Mouse (Mus musculus) c-Kit-positive CD71-positive TER-119-negative erythroid progenitor cells, embryonic 14.5 days (primary cell): ENCODE results near the gene Cd9.

Experiments
- DNase-seq: peaks from one replicate; pipeline ENCODE4 v3.0.0-alpha.2; 2013; ENCODE audit warnings: low read depth

The Cd9 gene

DNA sequence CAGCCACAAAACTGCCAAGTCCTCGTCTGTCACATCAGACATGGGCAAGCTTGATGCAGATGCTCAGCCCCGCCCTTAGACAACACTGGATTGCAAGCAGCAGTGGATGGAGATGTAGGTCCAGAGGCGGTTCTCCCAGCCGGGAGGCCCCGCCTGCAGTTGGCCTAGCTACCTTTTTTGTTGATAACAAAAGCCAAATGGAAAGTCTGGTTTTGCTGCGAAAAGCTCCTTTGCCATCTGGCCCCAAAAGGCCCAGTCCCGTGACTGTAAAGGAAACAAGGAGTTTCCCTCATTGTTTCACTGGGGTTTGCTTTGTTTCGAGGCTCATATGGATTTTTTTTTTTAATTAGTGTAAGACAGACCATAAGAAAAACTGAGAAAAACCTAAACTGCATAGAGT is 18.5 kb downstream of the Cd9 start:
- DNase-seq = no peak

DNA sequence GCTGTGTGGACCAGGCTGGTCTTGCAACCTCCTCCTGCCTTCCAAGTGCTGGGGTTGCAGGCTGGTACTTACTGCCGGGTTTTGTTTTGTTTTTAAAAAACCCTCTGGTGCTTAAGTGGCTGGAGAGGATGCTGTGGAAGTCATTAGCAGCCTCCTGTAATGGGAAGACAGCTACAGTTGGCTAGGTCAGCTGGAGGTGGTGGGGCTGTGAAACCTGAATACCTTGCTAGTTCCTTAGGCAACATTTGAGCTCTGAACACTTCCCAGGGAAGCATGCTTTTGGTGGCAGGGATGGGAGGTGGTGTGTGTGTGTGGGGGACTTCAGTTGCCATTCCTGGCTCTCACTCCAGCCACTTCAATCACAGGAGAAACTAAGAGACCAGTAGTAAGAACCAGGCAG is 19.4 kb downstream of the Cd9 start:
- DNase-seq = no peak

DNA sequence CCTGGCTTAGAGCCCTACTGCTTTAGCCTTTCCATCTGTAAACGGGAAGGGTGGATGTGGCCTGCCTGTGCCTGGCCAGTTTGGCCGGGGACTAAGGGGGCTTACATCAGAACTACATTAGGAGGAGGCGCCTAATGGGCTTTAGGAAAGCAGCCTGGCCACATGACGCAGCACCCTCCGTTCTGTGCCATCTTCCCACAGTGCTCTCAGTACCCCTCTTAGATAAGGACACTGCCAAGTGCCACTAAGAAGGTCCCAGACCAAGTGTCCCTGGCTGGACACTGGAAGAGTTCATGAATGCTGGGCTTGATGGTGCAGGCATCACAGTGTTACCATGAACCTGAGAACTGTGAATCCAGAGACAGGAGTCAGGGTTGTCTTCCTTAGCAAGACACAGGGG is 20.7 kb downstream of the Cd9 start:
- no peak for DNase-seq

DNA sequence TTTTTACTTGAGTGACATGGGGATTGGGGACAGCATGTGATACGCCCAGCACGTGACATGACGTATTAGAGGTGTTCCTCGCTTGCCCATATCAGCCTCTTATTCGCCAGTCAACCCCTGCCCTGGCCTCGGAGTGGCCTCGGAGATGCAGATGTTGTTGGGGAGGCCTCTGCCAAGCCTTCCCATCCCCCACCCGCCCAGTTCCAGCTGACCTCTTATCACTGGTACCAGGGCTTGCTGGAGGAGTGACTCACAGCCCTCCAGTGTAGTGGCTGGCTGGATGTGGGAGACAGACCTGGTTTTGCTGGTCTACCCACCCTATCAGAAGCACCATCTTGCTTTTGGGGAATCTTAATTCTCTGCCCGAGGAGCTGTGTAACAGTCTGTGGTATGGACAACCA is 21.3 kb downstream of the Cd9 start:
- peak; percentile 65 for DNase-seq

DNA sequence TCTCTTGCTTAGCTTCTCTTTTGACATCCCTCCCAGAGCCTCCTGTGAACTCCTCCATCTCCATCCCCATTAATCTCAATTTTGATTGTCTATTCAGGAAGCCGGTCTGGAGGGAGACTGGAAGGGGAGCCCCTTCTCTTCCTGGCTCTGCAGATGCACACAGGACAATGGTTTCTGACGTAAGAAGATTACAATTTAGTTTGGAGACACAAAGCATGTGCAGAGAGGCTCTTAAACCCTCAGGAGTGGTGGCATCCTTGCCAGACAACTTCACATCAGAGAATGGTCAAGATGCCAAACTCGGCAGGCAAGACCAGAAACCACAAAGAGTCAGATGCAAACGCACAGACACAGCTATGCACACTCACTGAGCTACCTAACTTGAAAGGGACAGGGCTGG is 22.7 kb downstream of the Cd9 start:
- DNase-seq = no peak

DNA sequence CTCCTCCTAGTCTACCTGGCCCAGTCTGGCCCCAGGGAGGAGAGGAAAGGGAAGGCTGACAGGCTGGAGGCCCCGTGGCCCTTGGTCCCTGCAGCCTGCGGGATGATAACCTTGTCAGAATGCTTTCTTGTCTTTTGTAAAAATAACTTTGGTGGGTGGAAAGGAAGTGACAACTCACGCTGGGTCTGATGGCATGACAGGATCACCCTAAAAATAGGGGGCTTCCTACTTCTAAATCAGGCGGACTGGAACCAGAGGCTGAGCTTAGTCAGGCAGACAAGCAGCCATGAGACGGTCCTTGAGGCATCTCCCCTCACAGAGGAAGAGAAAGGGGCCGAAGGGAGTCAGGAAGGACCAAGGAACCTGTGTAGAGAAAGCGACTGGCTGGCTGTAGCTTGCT is 23.3 kb downstream of the Cd9 start:
- DNase-seq = no peak

DNA sequence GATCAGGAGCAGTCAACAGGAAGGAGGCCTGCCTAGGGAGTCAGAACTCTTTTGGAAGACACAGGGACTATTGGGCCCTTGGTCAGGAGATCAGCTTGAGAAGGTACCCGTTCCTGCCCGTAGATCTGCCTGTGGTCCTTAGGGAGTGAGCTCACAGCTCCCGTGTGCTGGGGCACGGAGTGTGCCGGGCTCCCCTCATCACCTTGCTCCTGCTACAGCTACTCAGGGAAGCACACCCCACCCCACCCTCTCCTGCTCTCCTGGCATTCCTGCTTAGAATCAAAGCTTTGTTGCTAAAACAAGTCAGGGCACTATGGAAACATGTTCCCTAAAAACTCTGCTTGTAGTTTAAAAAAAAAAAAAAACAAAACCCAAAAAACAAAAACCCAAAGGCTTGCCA is 24.0 kb downstream of the Cd9 start:
- DNase-seq = no peak

DNA sequence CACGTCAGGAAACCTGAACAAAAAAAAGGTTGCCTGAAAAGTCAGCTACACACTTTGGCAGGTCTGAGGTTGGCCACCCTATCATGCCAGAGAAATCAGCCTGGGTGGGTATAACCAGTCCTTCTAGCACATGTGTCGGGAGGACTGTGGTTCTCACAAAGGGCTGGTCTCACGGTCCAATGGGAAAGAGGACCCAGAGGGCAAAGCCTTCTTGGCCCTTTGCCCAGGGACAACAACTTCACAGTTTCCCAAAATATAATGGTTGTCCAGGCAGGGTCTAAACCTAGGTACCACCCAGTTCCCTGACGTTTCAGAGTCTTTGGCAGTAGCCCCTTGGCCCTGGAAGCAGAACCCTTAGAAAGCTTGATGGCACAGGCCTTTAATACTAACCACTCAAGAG is 25.4 kb downstream of the Cd9 start:
- no peak for DNase-seq

DNA sequence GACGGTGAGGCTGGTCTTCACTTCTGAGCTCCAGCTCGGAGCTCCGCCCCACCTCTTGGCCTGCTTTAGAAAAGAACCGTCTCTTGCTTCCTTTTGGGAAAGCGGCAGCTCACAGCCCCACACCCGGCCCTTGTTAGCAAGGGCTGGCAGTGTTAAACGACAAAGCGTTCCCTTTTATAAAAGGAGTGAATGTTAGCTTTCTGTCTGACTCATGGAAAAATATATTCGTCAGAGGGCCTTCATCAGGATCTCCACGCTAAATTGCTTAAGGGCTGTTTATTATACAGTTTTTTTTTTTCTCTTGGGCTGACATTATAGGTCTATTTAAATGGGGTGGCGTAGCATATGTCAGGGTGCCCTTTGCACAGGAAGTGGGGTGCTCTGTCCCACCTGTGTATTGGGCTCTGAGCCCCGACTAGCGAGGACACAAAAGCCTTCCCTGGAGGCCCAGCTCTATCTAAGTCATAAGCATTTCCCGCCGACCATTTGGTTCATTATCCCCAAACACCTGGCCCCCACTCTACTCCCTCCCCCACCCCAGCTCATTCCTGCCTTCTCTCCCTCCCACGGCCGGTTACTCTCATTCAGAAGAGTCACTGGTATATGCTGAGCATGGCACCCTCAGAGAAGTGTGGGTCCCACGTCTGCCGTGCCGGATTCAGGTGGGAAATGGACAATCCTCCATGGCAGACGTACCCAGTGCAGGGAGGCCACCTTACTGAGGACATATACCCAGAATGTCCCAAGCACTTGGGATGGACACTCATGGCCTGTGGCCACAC is 26.2 kb downstream of the Cd9 start:
- no peak for DNase-seq

DNA sequence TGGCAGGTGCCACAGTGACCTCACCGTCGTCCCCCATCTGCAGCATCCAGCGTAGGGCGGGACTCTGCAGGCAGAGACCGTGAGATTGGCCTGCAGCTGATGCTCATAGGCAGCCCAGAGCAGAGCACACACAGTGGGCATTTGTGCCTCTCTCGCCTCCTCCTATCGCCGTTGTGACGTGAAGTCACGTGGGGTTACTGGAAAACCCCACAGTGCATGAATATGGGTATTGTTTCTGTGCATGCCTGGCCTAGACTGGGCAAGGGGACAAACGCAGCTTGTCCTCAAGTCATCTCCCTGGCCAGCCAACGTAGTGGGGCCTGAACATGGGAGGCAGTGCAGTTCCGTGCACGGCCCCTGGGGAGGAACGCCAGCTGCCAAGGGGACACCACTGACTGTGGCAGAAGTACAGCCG is 27.3 kb downstream of the Cd9 start:
- DNase-seq = no peak

DNA sequence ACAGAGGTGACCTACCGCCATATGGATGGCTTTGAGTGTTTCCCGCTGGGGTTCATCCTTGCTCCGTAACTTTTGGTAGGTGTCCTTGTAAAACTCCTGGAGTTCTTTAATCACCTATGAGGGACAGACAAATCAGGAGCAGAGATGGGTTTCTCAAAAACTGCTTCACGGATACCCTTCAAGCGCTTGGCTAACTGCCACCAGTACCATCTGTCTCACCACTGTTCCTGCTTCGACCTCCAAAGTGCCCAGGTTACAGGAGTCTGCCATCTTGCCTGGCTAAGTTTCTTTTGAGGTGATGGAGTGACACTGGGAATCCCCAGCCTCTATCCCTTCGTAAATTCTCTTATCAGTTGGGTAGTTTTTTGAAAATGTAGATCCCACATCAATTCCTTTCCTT is 32.3 kb downstream of the Cd9 start:
- DNase-seq = no peak

DNA sequence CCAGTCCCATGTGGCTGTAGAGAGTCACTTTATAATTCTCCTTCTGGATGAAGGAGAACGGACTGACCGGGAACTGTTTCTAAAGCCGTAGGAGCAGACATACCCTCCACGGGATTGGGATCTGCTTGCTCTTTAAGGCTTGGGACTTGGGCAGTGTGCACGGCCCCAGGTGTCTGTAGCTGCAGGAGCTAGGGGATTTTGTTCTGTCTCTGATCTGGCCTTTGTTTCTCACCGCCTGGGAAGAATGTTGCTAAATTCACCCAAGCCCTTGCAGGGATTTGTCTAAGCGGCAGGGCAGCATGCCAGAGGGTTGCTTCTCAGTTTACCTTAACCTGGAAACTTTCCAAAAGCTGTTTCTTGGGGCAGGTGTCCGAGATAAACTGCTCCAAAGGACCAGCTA is 32.8 kb downstream of the Cd9 start:
- no peak for DNase-seq

DNA sequence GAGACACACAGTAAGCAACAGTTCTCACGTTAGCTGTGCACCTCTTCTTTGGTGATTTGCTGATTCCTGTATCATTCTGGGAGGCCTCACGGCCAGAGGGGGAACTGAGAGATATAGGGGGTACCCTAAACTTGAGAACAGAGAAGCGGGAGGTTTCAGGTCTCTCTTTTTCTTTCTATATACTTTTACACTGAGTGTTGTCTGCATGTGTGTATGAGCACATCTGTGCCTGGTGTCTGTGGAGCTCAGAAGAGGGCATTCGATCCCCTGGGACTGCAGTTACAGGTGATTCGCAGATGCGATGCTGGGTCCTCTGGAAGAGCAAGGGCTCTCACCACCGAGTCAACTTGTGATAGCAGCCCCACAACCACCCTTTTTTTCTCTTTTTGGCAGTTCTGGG is 33.3 kb downstream of the Cd9 start:
- DNase-seq = no peak

DNA sequence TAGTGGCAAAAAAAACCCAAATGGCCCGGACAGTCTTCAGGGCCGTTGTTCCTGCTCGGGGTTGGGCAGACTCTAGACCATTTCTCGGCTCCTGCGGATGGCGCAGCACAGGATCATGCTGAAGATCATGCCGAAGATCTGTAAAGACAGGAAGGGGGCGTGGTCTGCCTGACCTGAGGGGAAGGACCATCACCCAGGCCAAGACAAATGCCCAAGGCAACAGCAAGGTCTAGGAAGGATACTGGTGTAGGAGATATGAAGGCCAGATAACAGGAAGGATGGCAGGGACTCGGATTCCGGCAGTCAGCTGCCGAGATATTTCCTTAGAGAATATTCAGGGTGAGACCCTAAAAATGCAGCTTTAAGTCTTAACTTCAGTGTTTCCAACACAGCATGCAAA is 34.0 kb downstream of the Cd9 start:
- no peak for DNase-seq

DNA sequence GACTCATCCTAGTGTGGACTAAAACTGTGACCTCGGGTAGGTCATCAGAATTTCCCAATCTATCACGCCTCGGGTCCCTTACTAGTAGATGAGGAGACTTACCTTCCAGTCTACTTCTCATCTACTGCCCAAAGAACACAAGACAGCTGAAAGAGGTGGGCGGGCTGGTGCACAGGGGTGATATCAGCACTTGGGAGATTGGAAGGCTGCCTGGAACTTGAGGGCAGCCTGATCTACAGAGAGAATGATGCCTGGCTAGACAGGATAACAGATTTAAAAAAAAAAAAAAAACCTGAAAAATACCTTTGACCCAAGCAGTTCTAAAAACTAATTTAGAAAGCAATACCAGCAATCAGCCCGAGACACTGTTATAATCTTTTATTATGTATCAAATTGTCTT is 34.7 kb downstream of the Cd9 start:
- no peak for DNase-seq

DNA sequence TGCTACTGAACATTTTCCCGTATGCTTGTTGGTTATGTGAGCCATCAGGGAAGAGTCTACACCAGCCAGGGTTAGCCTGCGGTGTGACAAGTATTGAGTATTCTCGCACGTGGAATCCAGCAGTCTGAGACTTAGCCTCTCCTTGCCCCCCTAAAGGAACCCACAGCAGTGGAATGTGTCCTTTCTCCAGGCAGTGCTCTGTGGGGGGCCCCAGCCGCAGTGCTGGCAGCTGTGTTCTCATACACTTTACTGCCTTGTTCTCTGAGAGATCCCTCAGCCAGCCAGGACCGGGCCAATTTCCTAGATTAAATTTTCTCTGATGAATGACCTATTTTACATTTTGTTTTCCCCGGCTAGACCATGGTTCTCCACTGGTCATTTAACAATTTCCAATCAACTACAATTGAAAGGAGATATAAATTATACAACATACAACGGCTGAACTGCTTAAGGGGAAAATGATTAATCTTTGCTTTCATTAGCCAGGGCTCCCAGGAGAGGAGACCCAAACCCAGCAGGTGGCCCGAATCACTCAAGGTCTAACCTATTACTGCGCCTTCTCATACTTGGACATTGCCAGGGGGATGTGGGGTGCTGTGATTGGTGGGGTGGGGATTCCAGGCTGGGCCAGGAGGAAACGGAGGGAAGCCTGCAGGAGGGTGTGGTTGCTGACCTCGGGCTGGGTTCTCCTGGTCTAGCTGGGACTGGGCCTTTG is 38.6 kb downstream of the Cd9 start:
- no peak for DNase-seq

DNA sequence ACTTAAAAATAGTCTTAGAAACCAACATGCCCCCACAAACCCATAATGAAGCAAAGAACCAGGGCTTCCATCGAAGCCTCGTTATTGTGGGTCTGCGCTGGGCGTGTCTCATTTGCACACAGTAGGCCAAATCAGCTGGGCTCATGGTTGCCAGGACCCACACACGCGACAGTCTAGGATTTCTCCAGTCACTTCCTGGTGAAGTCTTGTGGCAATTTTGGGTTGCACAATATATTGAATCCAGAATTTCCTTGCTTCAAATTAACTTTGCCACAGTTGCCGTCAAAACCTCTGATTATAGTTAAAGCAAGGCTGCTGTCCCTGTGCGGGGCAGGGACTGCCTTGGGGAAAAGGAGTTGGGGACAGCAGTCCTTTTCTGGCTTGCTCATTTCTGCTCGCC is 39.9 kb downstream of the Cd9 start:
- DNase-seq = no peak

DNA sequence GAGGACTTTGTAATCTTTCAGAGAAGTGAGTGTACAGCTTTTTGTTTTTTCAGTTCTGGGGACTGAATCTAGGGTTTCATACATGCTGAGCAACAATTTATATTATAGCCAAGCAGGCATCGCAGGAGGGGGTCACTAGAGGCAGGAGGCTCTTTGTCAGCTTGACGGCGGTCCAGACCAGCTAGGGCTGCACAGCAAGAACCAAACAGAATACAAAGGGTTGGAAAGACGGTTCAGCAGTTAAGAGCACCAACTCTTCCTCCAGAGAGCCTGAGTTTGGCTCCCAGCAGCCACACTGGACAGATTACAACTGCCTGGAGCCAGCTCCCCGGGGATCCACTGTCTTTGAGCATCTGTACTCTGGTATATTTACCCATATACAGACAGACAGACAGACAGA is 40.3 kb downstream of the Cd9 start:
- DNase-seq = no peak

DNA sequence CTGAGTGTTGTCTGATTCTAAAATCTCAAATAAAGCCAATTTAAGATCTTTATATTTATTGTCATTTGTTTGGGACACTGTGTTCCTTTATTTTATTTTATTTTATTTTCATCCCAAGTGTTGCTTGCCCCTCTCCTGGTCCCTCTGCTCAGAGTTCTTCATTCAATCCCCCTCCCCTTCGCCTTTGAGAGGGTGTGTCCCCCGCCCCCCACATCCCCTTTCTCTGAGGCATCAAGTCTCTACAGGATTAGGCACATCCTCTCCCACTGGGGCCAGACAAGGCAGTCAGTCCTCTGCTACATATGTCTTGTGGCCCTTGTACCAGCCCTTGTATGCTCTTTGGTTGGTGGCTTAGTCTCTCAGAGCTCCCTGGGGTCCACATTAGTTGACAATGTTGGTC is 46.9 kb downstream of the Cd9 start:
- no peak for DNase-seq

DNA sequence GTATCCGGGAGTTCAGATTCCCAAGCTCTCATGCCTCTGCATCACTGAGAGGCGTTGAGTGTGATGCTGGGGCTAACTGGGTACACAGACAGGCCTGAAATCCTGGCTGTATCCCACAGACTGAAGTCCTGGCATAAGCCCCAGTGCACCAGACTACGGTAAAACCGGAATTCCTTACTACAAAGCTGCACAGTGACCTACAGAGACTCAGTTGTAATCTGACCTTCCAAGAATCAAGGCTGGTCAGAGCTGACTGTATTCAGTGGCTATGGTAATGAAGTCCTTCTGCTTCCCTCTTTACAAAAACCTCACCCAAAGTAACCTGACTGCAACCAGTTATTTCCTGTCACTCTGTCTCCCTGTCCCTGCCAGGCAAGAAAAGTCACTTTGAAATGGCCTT is 47.4 kb downstream of the Cd9 start:
- no peak for DNase-seq

DNA sequence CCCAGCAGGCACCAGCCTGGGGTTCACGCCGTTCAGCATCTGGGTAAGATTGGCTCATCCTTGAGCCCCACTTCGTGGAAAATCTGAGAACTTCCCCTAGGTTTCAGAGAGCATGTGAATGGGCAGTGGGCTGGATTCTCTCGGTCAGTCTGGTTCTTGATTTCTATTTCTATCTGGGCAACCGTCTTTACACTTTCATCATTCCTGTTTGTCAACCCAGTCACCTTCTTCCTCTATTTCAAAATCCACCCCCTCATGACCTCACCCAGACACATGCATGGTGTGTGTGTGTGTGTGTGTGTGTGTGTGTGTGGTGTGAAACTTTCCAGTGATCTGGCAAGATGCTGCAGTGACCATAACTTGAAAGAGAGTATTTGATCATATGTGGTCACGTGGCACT is 49.2 kb downstream of the Cd9 start:
- no peak for DNase-seq

DNA sequence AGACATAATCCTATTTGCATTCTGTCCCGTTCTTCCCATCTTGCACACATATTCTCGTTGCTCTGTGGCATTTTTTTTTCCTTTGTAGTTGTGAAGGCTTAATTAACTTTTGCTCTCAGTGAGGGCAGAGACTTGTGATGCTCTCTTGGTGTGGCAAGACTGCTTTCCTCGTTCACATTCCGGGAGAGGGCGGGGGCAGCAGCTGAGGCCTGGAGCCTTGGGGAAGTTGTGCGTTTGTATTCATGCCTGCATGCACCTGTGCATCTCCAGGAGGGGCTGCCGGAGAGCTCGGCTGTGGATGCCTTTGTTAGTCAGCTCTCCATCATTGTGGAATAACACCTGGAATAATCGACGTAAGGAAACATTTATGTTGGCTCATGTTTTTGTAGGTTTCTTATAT is 52.0 kb downstream of the Cd9 start:
- DNase-seq = no peak

DNA sequence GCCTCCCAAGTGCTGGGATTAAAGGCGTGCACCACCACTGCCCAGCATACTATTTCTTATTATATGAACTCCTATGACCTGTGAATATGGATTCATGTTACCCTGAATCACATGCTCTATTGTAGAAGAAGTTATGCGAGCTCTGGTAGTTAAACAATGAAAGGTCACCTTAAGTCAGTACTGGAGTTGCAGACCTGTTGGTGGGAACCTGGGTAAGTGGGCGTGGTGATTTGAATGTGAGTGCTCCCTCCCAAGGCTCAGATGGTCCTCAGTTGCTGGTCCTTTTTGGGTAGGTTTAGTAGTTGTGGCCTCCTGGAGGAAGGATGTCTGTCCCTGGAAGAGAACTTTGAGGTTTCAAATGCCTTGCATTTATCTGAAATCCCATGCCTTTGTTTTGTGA is 57.8 kb downstream of the Cd9 start:
- DNase-seq = no peak
